Mouse (Mus musculus) forebrain, embryonic 14.5 days (tissue): ENCODE results near the gene Gabrg1. TPM values are rescaled to one million over a fixed set of nuclear protein-coding genes. Genes with fewer than 3 reads are reported as not detected.

Source experiments
- ATAC-seq: fragments of 200-750 bp; cut with Nextera tagmentation; 2 replicates; pipeline ENCODE4 v1.8.0; 2017; ENCODE audit warnings: mild to moderate bottlenecking, moderate library complexity
- DNase-seq: peaks from one replicate; pipeline ENCODE4 v3.0.0-alpha.2; 2015; ENCODE audit warnings: low spot score
- H3K27ac ChIP-seq: fragments of 300-500 bp; sonication (generic); 2 replicates; pipeline ENCODE4 v1.5.1; 2014; ENCODE audit warnings: low read depth, mild to moderate bottlenecking, control low read depth, low read length, moderate library complexity
- H3K27me3 ChIP-seq: fragments of 300-500 bp; sonication (generic); replicated peaks from 2 replicates; pipeline ENCODE4 v1.6.1; 2014; ENCODE audit warnings: low read length, control low read depth, mixed read lengths; ENCODE audit not compliant: control insufficient read depth, insufficient read depth
- H3K36me3 ChIP-seq: fragments of 300-500 bp; sonication (generic); 2 replicates; pipeline ENCODE4 v1.6.1; 2014; ENCODE audit warnings: low read length, control low read depth; ENCODE audit not compliant: control insufficient read depth, insufficient read depth
- H3K4me1 ChIP-seq: fragments of 300-500 bp; sonication (generic); 2 replicates; pipeline ENCODE4 v1.6.1; 2014; ENCODE audit warnings: antibody characterized with exemption, low read length, control low read depth; ENCODE audit not compliant: control insufficient read depth, insufficient read depth
- H3K4me2 ChIP-seq: fragments of 300-500 bp; sonication (generic); 2 replicates; pipeline ENCODE4 v1.6.1; 2014; ENCODE audit warnings: mild to moderate bottlenecking, control low read depth, low read length
- H3K4me3 ChIP-seq: fragments of 300-500 bp; sonication (generic); 2 replicates; pipeline ENCODE4 v1.5.1; 2014; ENCODE audit warnings: low read depth, low read length, control low read depth
- H3K9ac ChIP-seq: fragments of 300-500 bp; sonication (generic); 2 replicates; pipeline ENCODE4 v1.6.1; 2014; ENCODE audit warnings: mild to moderate bottlenecking, low read length, control low read depth, moderate library complexity
- H3K9me3 ChIP-seq: fragments of 300-500 bp; sonication (generic); replicated peaks from 2 replicates; pipeline ENCODE4 v1.6.1; 2016; ENCODE audit warnings: low read length, control low read depth, mixed read lengths; ENCODE audit not compliant: control insufficient read depth
- WGBS: fragments of 180-500 bp; shearing (Covaris S2); extraction: QIAGEN DNeasy Blood & Tissue Kit; methylation state at CpG from one replicate; pipeline ENCODE4 v1.1.7; 2014; 5-methylcytosine and 5-hydroxymethylcytosine counted together
- polyA plus RNA-seq: library from polyadenylated mRNA; unstranded; fragments of >200 nt; fragmentation: Nextera tagmentation; extraction: Ambion mirVana; gene quantifications from 2 replicates; pipeline ENCODE4 v1.2.1, GENCODE M21; 2014

Gene Gabrg1
- 7.0 and 12.0 TPM in 2 replicates for polyA plus RNA-seq

- Histone ChIP-seq H3K4me2 (peak within 1 kb of the TSS; percentile 76), H3K4me1 (no peaks in the 10 kb centered on the region), H3K9ac (peak within 1 kb of the TSS; percentile 48; the same call in 1 of the 2 replicates), H3K9me3 (no peaks in the 10 kb centered on the region), H3K27me3 (no peaks in the 10 kb centered on the region), H3K27ac (peak within 1 kb of the TSS; percentile 58; the same call in 1 of the 2 replicates), H3K4me3 (peak within 1 kb of the TSS; percentile 37), H3K36me3 (no peaks in the 10 kb centered on the region)
- DNase-seq (peak; percentile 83), ATAC-seq (peak; percentile 92)
- under 1% methylated on average over 19 of the region's 19 CpGs for WGBS
Observed at GRCm38 (mm10) chr5:70842192-70843095, at the start of gene Gabrg1. Gene Gabrg1 (minus strand): TSS chr5:70842617.

GRCm38 (mm10) chr5:70884026-70884425 lies 41.6 kb upstream of the Gabrg1 start:
- H3K4me3 ChIP-seq, result no peak overlapping the region
- H3K4me1 ChIP-seq, result no peaks in the 10 kb centered on the region
- no peaks in the 10 kb centered on the region for H3K9me3 ChIP-seq
- H3K27ac ChIP-seq, result no peak overlapping the region
- no peaks in the 10 kb centered on the region for H3K36me3 ChIP-seq
- no peak overlapping the region for H3K9ac ChIP-seq
- DNase-seq (no peak), ATAC-seq (no peak)
- no peak overlapping the region for H3K4me2 ChIP-seq
- H3K27me3 ChIP-seq, result no peaks in the 10 kb centered on the region
- 83% methylated on average over 3 of the region's 3 CpGs for WGBS

- no peaks in the 10 kb centered on the region for H3K36me3 ChIP-seq
- no peak overlapping the region for H3K27ac ChIP-seq
- H3K4me3 ChIP-seq, result no peak overlapping the region
- no peaks in the 10 kb centered on the region for H3K4me1 ChIP-seq
- 71% methylated on average over 1 of the region's 1 CpGs for WGBS
- no peak overlapping the region for H3K9ac ChIP-seq
- no peak for ATAC-seq
- DNase-seq, result no peak
- H3K9me3 ChIP-seq, result no peaks in the 10 kb centered on the region
- H3K4me2 ChIP-seq, result no peak overlapping the region
- no peaks in the 10 kb centered on the region for H3K27me3 ChIP-seq
Observed at GRCm38 (mm10) chr5:70870081-70870480, 27.7 kb upstream of the Gabrg1 start.

- no peaks in the 10 kb centered on the region for H3K27me3 ChIP-seq
- no peaks in the 10 kb centered on the region for H3K9me3 ChIP-seq
- H3K4me3 ChIP-seq, result peak overlapping the region; percentile 37
- peak overlapping the region; percentile 76 for H3K4me2 ChIP-seq
- H3K9ac ChIP-seq, result peak overlapping the region; percentile 48; the same call in 1 of the 2 replicates
- WGBS, result 4% methylated on average over 11 of the region's 11 CpGs
- DNase-seq (peak; percentile 94), ATAC-seq (peak; percentile 93)
- no peaks in the 10 kb centered on the region for H3K4me1 ChIP-seq
- no peaks in the 10 kb centered on the region for H3K36me3 ChIP-seq
- peak overlapping the region; percentile 58; the same call in 1 of the 2 replicates for H3K27ac ChIP-seq
Observed at GRCm38 (mm10) chr5:70843096-70843734, 798 bp upstream of the Gabrg1 start.

- Histone ChIP-seq H3K9me3 (no peaks in the 10 kb centered on the region), H3K27me3 (no peaks in the 10 kb centered on the region), H3K9ac (no peak overlapping the region), H3K4me1 (no peaks in the 10 kb centered on the region), H3K4me2 (no peak overlapping the region), H3K27ac (no peak overlapping the region), H3K36me3 (no peaks in the 10 kb centered on the region), H3K4me3 (no peak overlapping the region)
- ATAC-seq (no peak), DNase-seq (no peak)
- WGBS, result 88% methylated on average over 2 of the region's 2 CpGs
Observed at GRCm38 (mm10) chr5:70818681-70819080, 23.7 kb downstream of the Gabrg1 start.

GRCm38 (mm10) chr5:70736156-70736555 lies 106.3 kb downstream of the Gabrg1 start:
- Histone ChIP-seq H3K9me3 (no peaks in the 10 kb centered on the region), H3K36me3 (no peaks in the 10 kb centered on the region), H3K4me3 (no peak overlapping the region), H3K27me3 (no peaks in the 10 kb centered on the region), H3K4me2 (no peak overlapping the region), H3K9ac (no peak overlapping the region), H3K4me1 (no peaks in the 10 kb centered on the region), H3K27ac (no peak overlapping the region)
- ATAC-seq, result no peak
- 75% methylated on average over 2 of the region's 2 CpGs for WGBS
- DNase-seq, result peak; percentile 30

GRCm38 (mm10) chr5:70704361-70704760 lies 138.1 kb downstream of the Gabrg1 start:
- Histone ChIP-seq H3K4me2 (no peak overlapping the region), H3K36me3 (no peaks in the 10 kb centered on the region), H3K4me3 (no peak overlapping the region), H3K4me1 (no peaks in the 10 kb centered on the region), H3K27me3 (no peaks in the 10 kb centered on the region), H3K27ac (no peak overlapping the region), H3K9ac (no peak overlapping the region), H3K9me3 (no peaks in the 10 kb centered on the region)
- ATAC-seq (no peak), DNase-seq (no peak)
